Mouse (Mus musculus) R1 (cell line): ENCODE measurements around the gene Wfdc17.

Experiments used
- DNase-seq: peaks from one replicate; pipeline ENCODE4 v3.0.0-alpha.2; 2018; ENCODE audit warnings: low read depth, low spot score

The Wfdc17 gene

DNA sequence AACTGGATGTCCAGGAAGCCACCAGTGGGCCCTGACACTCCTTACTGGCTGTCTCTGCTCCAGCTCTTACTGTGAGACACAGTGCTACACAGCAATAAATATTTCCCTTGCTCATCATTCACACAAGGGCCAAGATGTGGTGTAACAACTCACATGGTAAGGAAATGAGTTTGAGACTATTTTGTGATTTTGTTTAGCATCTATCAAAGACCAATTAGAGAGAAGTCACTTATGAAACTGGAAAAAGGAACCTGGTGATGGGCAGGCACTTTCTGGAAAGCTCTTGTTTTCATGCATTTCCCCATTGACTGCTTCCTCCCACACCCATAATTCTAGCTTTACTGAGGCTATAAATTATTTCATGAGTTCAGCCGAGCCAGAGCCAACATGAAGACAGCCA, at the start of gene Wfdc17:
TSS of gene Wfdc17 (plus strand) at position 287 of the 400 bp plus-strand sequence.
- DNase-seq, result no peak

GRCm38 (mm10) chr11:83654606-83655005, 49.2 kb upstream of the Wfdc17 start:
- DNase-seq, result no peak

- DNase-seq, result no peak
Observed at GRCm38 (mm10) chr11:83657508-83657907, 46.3 kb upstream of the Wfdc17 start.

- no peak for DNase-seq
Observed at GRCm38 (mm10) chr11:83658797-83659196, 45.0 kb upstream of the Wfdc17 start.

DNA sequence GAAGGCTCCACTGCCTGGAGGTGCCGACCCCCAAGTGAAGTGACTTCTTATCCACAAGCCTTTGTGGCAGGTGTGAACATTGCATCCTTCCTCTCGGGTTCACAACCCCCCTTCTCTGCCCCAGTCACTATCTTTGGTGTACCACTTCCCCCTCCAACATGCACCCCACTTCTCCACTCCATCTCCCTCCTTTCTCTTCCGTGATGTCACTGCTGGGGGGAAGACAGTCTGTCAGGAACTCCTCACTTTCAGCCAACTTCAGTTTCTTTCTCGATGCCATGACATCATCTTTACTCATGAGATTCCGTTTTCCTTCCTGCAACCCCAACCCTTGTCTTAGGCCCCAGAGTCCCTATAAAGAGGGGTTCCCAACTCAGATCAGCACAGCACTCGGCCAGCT, 41.6 kb upstream of the Wfdc17 start, which contains the start of gene Ccl4:
TSS of gene Ccl4 (plus strand) at position 381 of the 400 bp plus-strand sequence.
- DNase-seq, result no peak

GRCm38 (mm10) chr11:83663532-83663931, 40.3 kb upstream of the Wfdc17 start:
- DNase-seq, result no peak

DNA sequence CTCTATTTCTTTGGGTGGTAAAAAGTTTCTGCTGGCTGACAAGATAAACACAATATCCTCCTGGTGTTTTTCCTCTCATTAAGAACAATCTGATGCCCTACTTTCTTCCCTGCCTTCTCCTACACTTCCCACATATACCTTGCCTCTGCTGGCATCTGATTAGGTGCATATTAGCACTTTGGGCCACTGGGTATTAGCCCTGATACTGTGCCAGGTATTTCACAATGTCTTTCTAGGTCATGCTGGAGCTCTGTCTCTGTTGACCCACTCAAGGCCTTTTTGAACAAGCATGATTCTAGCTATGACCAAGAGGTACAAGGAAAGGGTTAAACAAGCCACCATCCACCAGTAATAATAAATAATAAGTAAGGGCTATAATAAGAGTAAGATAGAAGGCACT, 32.0 kb upstream of the Wfdc17 start:
- DNase-seq, result no peak

GRCm38 (mm10) chr11:83675665-83676064, 28.1 kb upstream of the Wfdc17 start:
- no peak for DNase-seq

DNA sequence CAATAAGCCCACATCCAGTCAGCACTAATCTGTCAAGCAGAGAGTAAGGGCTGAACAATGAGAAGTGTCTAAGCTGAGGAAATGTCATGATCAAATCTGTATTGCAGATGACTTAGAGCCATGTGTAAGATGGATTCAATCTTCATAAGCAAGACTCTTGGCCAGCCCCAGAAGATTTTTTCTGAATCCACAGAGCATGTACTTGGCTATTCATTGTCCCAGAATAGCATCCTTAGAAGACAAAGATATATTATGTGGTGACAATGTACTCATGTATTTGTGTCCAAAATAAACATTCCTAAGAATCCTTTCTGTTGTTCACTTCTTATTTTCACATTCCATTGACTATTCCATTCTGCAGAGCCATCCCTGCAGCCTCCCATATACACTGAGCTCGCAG, 13.9 kb upstream of the Wfdc17 start:
- no peak for DNase-seq

DNA sequence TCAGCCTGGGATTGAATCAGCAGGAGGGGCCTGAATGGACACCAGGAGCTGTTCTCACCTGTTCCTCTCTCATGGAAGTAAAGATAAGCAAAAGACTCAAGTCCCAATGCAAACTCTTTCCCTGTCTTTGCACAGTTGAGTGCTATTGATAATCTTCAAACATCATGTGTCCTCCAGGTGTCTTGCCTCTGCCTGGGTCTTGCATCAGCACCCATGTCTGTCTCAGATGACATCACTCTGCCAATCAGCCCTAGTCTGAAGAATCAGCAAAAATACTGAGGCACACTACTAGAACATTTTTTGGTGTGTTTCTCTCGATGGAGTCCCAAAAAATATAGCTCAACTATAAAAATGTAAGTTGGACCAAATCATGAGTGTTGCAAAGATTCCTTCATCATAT, 11.8 kb upstream of the Wfdc17 start:
- no peak for DNase-seq

- no peak for DNase-seq
Observed at GRCm38 (mm10) chr11:83708715-83709114, 4.9 kb downstream of the Wfdc17 start, which contains the start of gene Wfdc18. Wfdc18 (plus strand) TSS chr11:83709015.

GRCm38 (mm10) chr11:83709683-83710082, 5.9 kb downstream of the Wfdc17 start:
- DNase-seq, result no peak

DNA sequence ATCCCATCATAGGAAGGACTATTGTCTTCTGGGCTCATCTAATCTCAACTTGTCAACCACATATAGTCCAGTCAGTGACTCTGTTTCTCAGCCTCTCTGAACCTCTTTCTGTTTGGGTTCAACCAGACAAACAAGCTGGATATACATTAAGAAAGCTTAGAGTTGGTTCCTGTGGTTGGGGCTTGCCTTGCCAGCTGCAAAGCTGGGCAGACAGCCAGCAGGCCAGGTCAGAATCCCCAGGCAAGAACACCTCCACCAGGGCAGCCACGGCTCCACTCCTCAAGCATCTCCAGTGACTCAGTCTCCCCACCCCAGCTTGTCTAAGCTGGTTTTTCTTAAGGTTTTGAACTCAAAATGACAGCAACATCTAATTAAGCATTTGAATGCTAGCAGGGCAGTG, 8.9 kb downstream of the Wfdc17 start:
- no peak for DNase-seq

- DNase-seq, result no peak
Observed at GRCm38 (mm10) chr11:83713925-83714324, 10.1 kb downstream of the Wfdc17 start.

- DNase-seq, result no peak
Observed at GRCm38 (mm10) chr11:83717042-83717665, 13.4 kb downstream of the Wfdc17 start.

DNA sequence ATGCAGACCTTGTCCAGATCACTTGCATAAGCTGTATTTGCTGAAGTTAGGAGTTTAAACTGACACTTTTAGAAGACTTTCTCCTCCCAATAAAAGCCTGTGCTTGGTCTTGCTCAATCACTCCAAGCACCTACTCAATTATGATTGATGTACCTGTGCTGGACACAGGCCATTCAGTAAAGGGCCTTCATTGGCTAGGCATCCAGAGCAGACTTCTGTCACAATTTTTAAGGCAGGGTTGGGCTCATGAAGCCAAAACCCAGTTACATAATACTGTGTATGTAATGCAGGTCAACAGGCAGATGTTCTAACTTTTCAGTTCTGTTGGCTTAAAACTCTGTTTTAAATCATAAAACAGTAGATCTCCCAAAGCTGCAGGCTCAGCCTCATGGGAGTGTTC, 17.0 kb downstream of the Wfdc17 start:
- DNase-seq, result no peak

GRCm38 (mm10) chr11:83728757-83729432, 25.1 kb downstream of the Wfdc17 start:
- DNase-seq, result peak; percentile 18

DNA sequence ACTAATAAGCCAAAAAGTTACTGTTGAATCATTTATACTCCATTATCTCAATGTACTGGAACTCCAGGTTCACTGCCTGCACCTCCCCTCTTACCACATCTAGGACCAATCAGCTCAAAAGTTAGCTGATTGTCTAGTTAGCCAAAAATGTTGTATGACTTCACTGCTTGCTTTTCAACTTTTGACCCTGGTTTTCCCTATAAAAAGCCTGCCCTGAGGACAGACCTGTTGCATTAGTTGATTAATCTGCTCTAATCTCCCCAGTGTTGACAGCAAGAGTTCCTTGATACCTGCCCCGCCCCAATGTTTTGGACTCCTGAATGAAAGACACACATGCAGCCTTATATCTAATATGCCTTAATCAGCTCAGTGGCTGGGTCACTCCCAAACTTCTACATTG, 27.3 kb downstream of the Wfdc17 start:
- no peak for DNase-seq

GRCm38 (mm10) chr11:83733071-83733640, 29.4 kb downstream of the Wfdc17 start:
- no peak for DNase-seq

- DNase-seq, result no peak
Observed at GRCm38 (mm10) chr11:83734215-83734614, 30.4 kb downstream of the Wfdc17 start.

DNA sequence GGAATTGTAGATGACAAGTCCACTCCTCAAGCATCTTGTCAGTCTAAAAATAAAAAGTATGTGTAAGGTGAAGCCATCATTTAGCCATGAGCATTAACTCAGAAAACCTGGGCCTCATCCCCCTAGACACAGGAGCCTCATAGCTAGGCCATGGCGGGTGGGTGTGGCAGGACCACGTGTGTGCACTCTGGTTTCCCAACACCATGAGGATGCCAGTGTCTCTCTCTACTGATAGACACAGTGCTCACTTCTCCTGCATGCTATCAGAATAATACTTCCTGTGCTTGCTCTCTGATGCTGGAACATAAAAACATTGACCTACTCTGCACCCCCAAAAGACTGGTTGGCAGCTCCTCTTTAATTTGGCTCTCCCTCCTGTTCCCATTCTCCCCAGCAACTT, 32.1 kb downstream of the Wfdc17 start:
- no peak for DNase-seq

GRCm38 (mm10) chr11:83737109-83737558, 33.3 kb downstream of the Wfdc17 start:
- DNase-seq, result no peak

DNA sequence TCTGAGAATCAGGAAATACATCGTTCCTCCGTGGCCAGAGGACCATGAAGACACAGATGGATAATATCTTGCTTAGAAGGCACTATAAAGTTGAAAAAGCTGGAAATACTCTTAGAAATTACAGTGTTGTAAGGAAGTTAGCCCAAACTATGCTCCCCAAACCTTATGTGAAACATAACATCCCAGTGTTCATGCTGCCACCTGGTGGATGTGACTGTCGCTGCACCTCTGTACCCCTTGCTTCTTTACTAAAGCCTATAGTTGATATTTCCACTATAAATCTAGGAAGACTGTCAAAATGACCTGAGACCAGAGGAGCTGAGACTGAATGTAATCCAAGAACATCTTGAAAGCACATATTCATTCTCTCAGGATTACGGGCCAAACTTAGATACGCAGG, 35.5 kb downstream of the Wfdc17 start:
- peak; percentile 56 for DNase-seq
